Mouse (Mus musculus): Measurements from ENCODE around the gene Ldlrap1. TPM values are rescaled to one million over a fixed set of nuclear protein-coding genes. Genes with fewer than 3 reads are reported as not detected.

Gene Ldlrap1
- total RNA-seq, 1 experiment from 2014 or later, result 25.7 TPM

Other genes with a start within 250 kb of the Ldlrap1 start
- 37.7 and 39.2 TPM in 2 replicates for gene Mtfr1l, start 232.6 kb downstream of the Ldlrap1 start, total RNA-seq (2017)
- gene Selenon, start 215.9 kb downstream of the Ldlrap1 start, total RNA-seq (2017), result 44.2 and 44.3 TPM in 2 replicates
- 2.0 and 2.2 TPM in 2 replicates for gene Man1c1, start 63.7 kb downstream of the Ldlrap1 start, total RNA-seq (2017)
- 36.6 and 42.2 TPM in 2 replicates for gene Maco1, start 85.3 kb upstream of the Ldlrap1 start, total RNA-seq (2017)
- 0.98 TPM in 1 of 2 replicates, not detected in the other for gene Rhd, start 96.5 kb upstream of the Ldlrap1 start, total RNA-seq (2017)
- gene Tmem50a, start 147.0 kb upstream of the Ldlrap1 start, total RNA-seq (2017), result 292 TPM in 2 replicates
- 622 and 656 TPM in 2 replicates for gene Rsrp1, start 155.6 kb upstream of the Ldlrap1 start, total RNA-seq (2017)
- 473 and 479 TPM in 2 replicates for gene Syf2, start 162.9 kb upstream of the Ldlrap1 start, total RNA-seq (2017)